Mouse (Mus musculus): ENCODE data around the gene Hmbs. TPM values are rescaled to one million over a fixed set of nuclear protein-coding genes. Genes with fewer than 3 reads are reported as not detected.
"Not testable (repeated sequence)": the region's sequence is repeated elsewhere in the genome, so short reads cannot be mapped to it uniquely, and the experiment has no call there.

Hmbs gene
- polyA plus RNA-seq, 1 experiment from 2014 or later, result 1,388 TPM

- ATAC-seq (ENCODE audit: low read depth), result no peak
- peaks cover 35% of the 10 kb centered on the region for H3K36me3 ChIP-seq (ENCODE audit: control insufficient read depth, insufficient read depth)
- WGBS (ENCODE audit: insufficient replicate concordance), result 81% methylated on average over 6 of the region's 6 CpGs
- H3K9me3 ChIP-seq (replicated peaks; ENCODE audit: control insufficient read depth, low read length), result no peaks in the 10 kb centered on the region
- no peaks in the 10 kb centered on the region for H3K27me3 ChIP-seq (ENCODE audit: control insufficient read depth, insufficient read depth, low read depth, low read length)
- H3K27ac ChIP-seq (ENCODE audit: low read length), result no peak overlapping the region
- H3K9ac ChIP-seq (ENCODE audit: low read depth, low read length), result no peak overlapping the region
- H3K4me2 ChIP-seq (ENCODE audit: low read depth, low read length), result no peak overlapping the region
- H3K4me3 ChIP-seq (ENCODE audit: low read depth, low read length), result no peak overlapping the region
- peaks cover 28% of the 10 kb centered on the region for H3K4me1 ChIP-seq (ENCODE audit: control insufficient read depth, low read depth, low read length)
These were observed 13.3 kb downstream of the Hmbs start for GRCm38 (mm10) chr9:44330736-44331135.

GRCm38 (mm10) chr9:44327926-44328325, 16.1 kb downstream of the Hmbs start:
- Histone ChIP-seq H3K4me3 (ENCODE audit: low read depth, low read length) (peak overlapping the region; percentile 72), H3K9ac (ENCODE audit: low read depth, low read length) (peak overlapping the region; percentile 86; the same call in 1 of the 2 replicates), H3K4me2 (ENCODE audit: low read depth, low read length) (peak overlapping the region; percentile 84), H3K36me3 (ENCODE audit: control insufficient read depth, insufficient read depth) (peaks cover 21% of the 10 kb centered on the region), H3K9me3 (replicated peaks; ENCODE audit: control insufficient read depth, low read length) (no peaks in the 10 kb centered on the region), H3K27ac (ENCODE audit: low read length) (0 out of 2 replicates have a peak overlapping the region, but pooled peaks have one; percentile 4), H3K4me1 (ENCODE audit: control insufficient read depth, low read depth, low read length) (peaks cover 19% of the 10 kb centered on the region), H3K27me3 (ENCODE audit: control insufficient read depth, insufficient read depth, low read depth, low read length) (no peaks in the 10 kb centered on the region)
- WGBS (ENCODE audit: insufficient replicate concordance), result 86% methylated on average over 5 of the region's 5 CpGs
- ATAC-seq (ENCODE audit: low read depth), result no peak

DNA sequence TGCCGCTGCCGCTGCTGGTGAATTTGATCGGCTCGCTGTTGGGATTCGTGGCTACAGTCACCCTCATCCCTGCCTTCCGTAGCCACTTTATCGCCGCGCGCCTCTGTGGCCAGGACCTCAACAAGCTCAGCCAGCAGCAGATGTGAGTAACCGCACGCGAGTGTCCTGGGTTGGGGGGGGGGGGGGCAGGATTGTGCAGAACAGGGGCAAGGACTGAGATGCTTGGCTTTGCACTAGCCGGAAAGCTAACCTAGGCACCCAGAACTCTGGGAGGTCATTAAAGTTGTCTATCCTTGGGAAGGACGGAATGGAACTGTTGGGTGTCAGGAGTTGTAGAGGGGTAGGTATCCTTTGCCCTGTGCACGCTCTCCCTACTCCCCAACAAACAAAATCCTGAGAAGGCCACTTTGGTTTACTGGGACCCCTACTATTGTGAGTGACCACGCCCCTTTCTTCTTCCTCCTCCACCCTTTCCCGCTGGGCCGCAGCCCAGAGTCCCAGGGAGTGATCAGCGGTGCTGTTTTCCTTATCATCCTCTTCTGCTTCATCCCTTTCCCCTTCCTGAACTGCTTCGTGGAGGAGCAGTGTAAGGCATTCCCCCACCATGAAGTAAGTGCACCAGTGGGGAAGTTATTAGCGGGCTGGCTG, 16.8 kb downstream of the Hmbs start:
- H3K4me2 ChIP-seq (ENCODE audit: low read depth, low read length), result peak overlapping the region; percentile 84
- H3K27me3 ChIP-seq (ENCODE audit: control insufficient read depth, insufficient read depth, low read depth, low read length), result no peaks in the 10 kb centered on the region
- peak; percentile 37 for ATAC-seq (ENCODE audit: low read depth)
- under 1% methylated on average over 22 of the region's 22 CpGs for WGBS (ENCODE audit: insufficient replicate concordance)
- H3K4me3 ChIP-seq (ENCODE audit: low read depth, low read length), result peak overlapping the region; percentile 72
- peak overlapping the region; percentile 86 for H3K9ac ChIP-seq (ENCODE audit: low read depth, low read length)
- peaks cover 18% of the 10 kb centered on the region for H3K4me1 ChIP-seq (ENCODE audit: control insufficient read depth, low read depth, low read length)
- H3K36me3 ChIP-seq (ENCODE audit: control insufficient read depth, insufficient read depth), result peaks cover 16% of the 10 kb centered on the region
- peak overlapping the region; percentile 73 for H3K27ac ChIP-seq (ENCODE audit: low read length)
- no peaks in the 10 kb centered on the region for H3K9me3 ChIP-seq (replicated peaks; ENCODE audit: control insufficient read depth, low read length)

- ATAC-seq (ENCODE audit: low read depth), result peak; percentile 85
- peak overlapping the region; percentile 86 for H3K9ac ChIP-seq (ENCODE audit: low read depth, low read length)
- no peaks in the 10 kb centered on the region for H3K9me3 ChIP-seq (replicated peaks; ENCODE audit: control insufficient read depth, low read length)
- WGBS (ENCODE audit: insufficient replicate concordance), result 0% methylated on average over 38 of the region's 38 CpGs
- H3K4me2 ChIP-seq (ENCODE audit: low read depth, low read length), result peak overlapping the region; percentile 84
- peaks cover 18% of the 10 kb centered on the region for H3K4me1 ChIP-seq (ENCODE audit: control insufficient read depth, low read depth, low read length)
- no peaks in the 10 kb centered on the region for H3K27me3 ChIP-seq (ENCODE audit: control insufficient read depth, insufficient read depth, low read depth, low read length)
- peak overlapping the region; percentile 72 for H3K4me3 ChIP-seq (ENCODE audit: low read depth, low read length)
- peaks cover 10% of the 10 kb centered on the region; the same call in 1 of the 2 replicates for H3K36me3 ChIP-seq (ENCODE audit: control insufficient read depth, insufficient read depth)
- H3K27ac ChIP-seq (ENCODE audit: low read length), result peak overlapping the region; percentile 73
These were observed 17.5 kb downstream of the Hmbs start for GRCm38 (mm10) chr9:44326371-44327063.

GRCm38 (mm10) chr9:44325768-44326370, 18.2 kb downstream of the Hmbs start, which contains the start of gene Dpagt1:
TSS of gene Dpagt1 (plus strand) at chr9:44326019.
- peaks cover 21% of the 10 kb centered on the region for H3K4me1 ChIP-seq (ENCODE audit: control insufficient read depth, low read depth, low read length)
- peak within 1 kb of the TSS; percentile 84 for H3K4me2 ChIP-seq (ENCODE audit: low read depth, low read length)
- H3K4me3 ChIP-seq (ENCODE audit: low read depth, low read length), result peak within 1 kb of the TSS; percentile 72
- peak within 1 kb of the TSS; percentile 86 for H3K9ac ChIP-seq (ENCODE audit: low read depth, low read length)
- H3K9me3 ChIP-seq (replicated peaks; ENCODE audit: control insufficient read depth, low read length), result no peaks in the 10 kb centered on the region
- no peak for ATAC-seq (ENCODE audit: low read depth)
- 2% methylated on average over 12 of the region's 12 CpGs for WGBS (ENCODE audit: insufficient replicate concordance)
- peaks cover 9% of the 10 kb centered on the region; the same call in 1 of the 2 replicates for H3K36me3 ChIP-seq (ENCODE audit: control insufficient read depth, insufficient read depth)
- no peaks in the 10 kb centered on the region for H3K27me3 ChIP-seq (ENCODE audit: control insufficient read depth, insufficient read depth, low read depth, low read length)
- H3K27ac ChIP-seq (ENCODE audit: low read length), result peak within 1 kb of the TSS; percentile 73

DNA sequence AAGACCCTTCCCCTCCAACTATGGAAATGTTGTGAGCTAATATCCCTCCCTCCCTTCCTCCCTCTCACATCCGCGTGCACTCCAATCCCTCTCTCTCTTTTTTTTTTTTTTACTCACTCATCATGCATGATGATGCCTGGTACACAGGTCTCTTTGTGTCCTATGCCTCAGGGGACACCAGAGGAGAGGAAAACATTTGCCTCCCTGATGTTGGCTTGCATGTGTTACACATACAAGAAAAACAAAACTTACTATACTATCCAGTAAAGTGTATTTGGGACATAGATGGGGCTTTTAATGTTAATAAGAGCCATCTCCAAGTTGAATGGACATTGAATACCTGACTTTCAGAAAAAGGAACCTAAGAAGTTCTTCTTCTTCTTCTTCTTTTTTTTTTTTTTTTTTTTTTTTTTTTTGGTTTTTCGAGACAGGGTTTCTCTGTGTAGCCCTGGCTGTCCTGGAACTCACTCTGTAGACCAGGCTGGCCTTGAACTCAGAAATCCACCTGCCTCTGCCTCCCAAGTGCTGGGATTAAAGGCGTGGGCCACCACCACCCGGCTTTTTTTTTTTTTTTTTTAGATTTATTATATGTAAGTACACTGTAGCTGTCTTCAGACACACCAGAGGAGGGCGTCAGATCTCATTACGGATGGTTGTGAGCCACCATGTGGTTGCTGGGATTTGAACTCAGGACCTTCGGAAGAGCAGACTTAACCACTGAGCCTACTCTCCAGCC, 18.8 kb downstream of the Hmbs start:
- Histone ChIP-seq H3K4me2 (ENCODE audit: low read depth, low read length) (peak overlapping the region; percentile 84; the same call in 1 of the 2 replicates), H3K4me1 (ENCODE audit: control insufficient read depth, low read depth, low read length) (peaks cover 27% of the 10 kb centered on the region)
- WGBS (ENCODE audit: insufficient replicate concordance), result 62% methylated on average over 7 of the region's 8 CpGs
- not testable (repeated sequence) for H3K9me3 ChIP-seq (replicated peaks; ENCODE audit: control insufficient read depth, low read length); H3K9ac ChIP-seq (ENCODE audit: low read depth, low read length); ATAC-seq (ENCODE audit: low read depth); H3K36me3 ChIP-seq (ENCODE audit: control insufficient read depth, insufficient read depth); H3K27me3 ChIP-seq (ENCODE audit: control insufficient read depth, insufficient read depth, low read depth, low read length); H3K4me3 ChIP-seq (ENCODE audit: low read depth, low read length); H3K27ac ChIP-seq (ENCODE audit: low read length)

- WGBS (ENCODE audit: insufficient replicate concordance), result 80% methylated on average over 6 of the region's 6 CpGs
- Histone ChIP-seq H3K4me3 (ENCODE audit: low read depth, low read length) (no peak overlapping the region), H3K9ac (ENCODE audit: low read depth, low read length) (no peak overlapping the region), H3K4me1 (ENCODE audit: control insufficient read depth, low read depth, low read length) (peaks cover 29% of the 10 kb centered on the region), H3K4me2 (ENCODE audit: low read depth, low read length) (no peak overlapping the region), H3K9me3 (replicated peaks; ENCODE audit: control insufficient read depth, low read length) (no peaks in the 10 kb centered on the region), H3K36me3 (ENCODE audit: control insufficient read depth, insufficient read depth) (peaks cover 3% of the 10 kb centered on the region; the same call in 1 of the 2 replicates), H3K27me3 (ENCODE audit: control insufficient read depth, insufficient read depth, low read depth, low read length) (no peaks in the 10 kb centered on the region), H3K27ac (ENCODE audit: low read length) (no peak overlapping the region)
- no peak for ATAC-seq (ENCODE audit: low read depth)
These were observed 19.9 kb downstream of the Hmbs start for GRCm38 (mm10) chr9:44324147-44324546.

DNA sequence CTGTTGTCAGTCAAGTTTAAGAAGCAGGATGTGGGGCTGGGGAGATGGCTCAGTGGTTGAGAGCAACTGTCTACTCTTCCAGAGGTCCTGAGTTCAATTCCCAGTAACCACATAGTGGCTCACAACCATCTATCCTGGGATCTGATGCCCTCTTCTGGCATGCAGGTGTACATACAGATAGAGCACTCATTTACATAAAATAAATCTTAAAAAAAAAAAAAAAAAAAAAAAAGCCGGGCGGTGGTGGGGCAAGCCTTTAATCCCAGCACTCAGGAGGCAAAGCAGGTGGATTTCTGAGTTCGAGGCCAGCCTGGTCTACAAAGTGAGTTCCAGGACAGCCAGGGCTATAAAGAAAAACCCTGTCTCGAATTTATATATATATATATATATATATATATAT, 20.4 kb downstream of the Hmbs start:
- H3K27ac ChIP-seq (ENCODE audit: low read length); H3K36me3 ChIP-seq (ENCODE audit: control insufficient read depth, insufficient read depth); H3K9me3 ChIP-seq (replicated peaks; ENCODE audit: control insufficient read depth, low read length); H3K4me2 ChIP-seq (ENCODE audit: low read depth, low read length); H3K9ac ChIP-seq (ENCODE audit: low read depth, low read length); H3K27me3 ChIP-seq (ENCODE audit: control insufficient read depth, insufficient read depth, low read depth, low read length); H3K4me3 ChIP-seq (ENCODE audit: low read depth, low read length); ATAC-seq (ENCODE audit: low read depth): not testable (repeated sequence)
- WGBS (ENCODE audit: insufficient replicate concordance), result 87% methylated on average over 4 of the region's 4 CpGs
- peaks cover 34% of the 10 kb centered on the region for H3K4me1 ChIP-seq (ENCODE audit: control insufficient read depth, low read depth, low read length)

Measured in liver, embryonic 16.5 days (tissue).